Mouse (Mus musculus) gastrocnemius, postnatal 4 days (tissue): ENCODE measurements at regions not wholly inside any gene's neighbourhood (a gene's known extent, or its start where the extent isn't known, plus 50 kb on each side); places are given as distances from the start of the nearest gene placed in this dataset.

Experiments
- DNase-seq, 2 experiments: peaks; one replicate each; pipeline ENCODE4 v3.0.0; 2021 to 2022; ENCODE audit warnings: low spot score in 2 of 2, mixed read lengths in 2 of 2

DNA sequence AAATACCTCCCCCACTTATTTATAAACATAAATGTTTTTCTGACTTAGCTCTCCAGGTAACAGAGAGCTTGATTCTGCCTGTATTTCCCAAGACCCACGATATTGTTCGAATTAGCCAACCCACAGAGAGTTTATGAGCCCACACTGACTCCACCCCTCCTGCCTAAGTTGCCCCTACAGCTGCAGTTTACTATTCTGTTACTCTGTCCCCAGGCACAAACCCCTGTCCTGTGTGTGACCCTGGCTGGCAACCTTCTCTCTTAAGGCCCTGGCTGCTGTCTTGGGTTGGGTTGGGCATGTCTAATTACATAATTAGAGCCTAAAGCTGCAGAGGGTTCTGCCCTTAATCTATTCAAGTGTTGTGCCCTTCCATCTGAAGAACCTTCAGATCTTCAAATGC lies 116.4 kb upstream of the Adra1d start:
- no peak for DNase-seq

DNA sequence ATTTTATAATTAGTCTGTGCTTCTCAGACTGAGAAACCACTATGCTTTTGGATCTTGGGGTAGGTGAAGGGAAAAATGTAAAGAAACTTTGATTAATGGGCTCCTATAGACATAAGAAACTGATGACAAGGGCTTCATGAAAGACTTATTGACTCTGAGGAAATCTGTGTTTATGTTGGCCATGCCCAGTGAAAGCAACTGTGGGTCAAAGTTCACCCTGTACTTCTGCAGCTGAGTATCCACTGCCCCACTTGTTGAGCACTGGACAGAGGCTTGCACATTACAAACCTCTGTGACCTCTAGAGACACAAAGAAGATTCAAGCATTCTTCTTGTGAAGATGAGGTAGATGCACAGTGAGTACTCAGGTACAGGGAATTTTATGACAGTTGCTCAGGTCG lies 114.7 kb upstream of the Adra1d start:
- DNase-seq: no peak

DNA sequence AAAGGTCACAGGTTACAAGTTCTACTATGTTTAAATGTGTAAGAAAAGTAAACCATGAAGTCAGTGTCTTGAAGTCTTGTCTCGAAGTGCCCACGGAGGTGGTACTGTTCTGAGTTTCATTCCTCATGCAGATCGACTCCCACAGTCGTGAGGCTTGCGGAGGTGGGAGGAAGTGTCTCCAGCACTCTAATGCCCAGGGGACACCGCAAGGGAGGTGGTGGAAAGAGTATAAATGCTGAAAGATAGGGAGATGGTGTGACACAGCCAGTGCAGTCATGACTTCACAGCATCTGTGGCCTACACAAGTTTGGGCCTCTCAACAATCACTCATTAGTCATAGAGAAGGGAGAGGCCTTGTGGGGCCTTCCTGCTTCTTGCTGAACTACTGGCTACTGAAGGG lies 112.8 kb upstream of the Adra1d start:
- no peak for DNase-seq

DNA sequence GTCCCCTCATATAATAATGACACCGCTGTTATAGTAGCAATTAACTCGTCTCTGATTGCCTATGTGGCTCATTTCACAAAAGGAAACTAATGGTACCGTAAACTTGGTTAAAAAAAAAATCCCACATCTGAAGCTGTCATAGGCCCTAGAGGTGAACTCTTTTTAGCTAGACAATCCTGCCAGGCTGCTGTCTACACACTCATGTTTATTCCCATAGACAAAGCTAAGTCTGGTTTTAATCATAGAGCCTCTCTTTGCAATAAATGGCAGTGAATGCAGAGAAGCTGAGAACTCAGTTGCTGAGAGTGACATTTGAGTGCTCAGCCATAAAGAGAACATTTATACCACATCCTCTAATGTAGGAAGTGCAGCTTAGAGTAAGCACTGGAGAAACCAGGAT lies 111.3 kb upstream of the Adra1d start:
- no peak for DNase-seq

DNA sequence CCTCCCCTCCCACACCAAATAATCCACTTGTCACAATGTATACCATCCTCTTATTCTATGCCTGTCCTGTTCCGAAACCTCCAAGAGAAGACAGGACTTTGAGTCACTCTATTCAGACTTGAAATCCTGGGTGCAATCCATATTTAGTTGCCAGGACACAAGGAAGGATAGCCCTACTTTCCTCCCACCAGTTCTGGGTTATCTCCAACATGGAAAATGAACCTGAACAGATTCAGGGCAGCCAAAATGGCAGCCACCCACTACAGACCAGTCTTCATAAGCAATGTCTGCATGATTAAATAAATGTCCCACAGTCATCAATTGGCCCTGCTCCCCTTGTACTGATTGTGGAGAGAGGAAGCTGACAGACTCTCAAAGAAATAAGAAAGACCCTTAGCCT lies 110.6 kb upstream of the Adra1d start:
- no peak for DNase-seq

DNA sequence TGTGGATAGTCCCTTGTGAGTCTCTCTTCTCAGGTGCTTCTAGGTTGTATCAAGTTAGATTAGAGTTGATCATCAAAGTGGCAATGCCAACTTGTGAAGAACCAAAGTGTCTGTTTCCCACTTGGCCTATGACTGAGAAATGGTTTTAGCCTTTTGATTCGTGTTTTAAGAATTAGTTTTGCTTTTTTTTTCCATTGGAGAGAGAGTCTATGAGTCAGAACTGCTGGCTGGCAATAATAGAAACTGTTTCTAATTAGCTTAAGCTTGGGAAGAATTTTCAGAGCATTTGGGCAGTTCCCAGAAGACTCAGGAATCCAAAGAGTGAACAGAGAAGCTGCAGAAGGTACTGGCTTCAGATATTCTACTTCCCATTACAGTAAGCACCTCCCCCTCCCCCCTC lies 110.1 kb upstream of the Adra1d start:
- no peak for DNase-seq

DNA sequence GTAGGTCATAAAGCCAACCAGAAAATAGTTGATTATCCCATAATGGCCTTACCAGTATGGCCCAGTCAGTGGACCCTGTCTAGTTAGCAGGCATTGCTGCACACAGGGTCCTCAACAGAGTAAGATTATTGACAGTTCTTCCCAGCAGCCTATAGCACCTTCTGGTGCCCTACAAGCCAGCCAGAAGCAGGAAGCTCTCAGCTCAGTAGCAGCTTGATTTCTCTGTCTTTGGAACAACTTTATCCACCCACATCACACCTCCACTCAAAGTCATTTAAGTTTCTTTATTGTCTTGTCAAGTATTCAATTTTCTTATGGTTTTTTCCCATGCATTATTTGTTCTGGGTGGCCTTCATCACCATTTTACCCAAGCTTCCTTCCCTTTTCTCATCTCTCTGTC lies 108.8 kb upstream of the Adra1d start:
- DNase-seq: no peak

DNA sequence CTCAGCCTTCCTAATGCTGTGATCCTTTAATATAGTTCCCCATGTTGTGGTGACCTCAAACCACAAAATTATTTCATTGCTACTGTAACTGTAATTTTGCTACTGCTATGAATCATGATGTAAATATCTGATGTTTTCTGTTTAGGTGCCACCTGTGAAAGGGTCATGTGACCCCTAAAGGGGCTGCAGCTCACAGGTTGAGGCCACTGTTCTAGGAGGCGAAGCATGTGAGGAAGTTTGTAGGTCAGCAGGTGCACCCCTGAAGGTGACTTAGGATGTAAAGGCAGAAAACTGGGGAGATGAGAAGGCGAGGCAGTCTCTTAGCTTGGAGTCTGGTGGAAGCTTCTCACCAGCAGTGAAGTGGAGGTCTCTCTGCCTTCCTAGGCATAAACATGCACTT lies 105.8 kb upstream of the Adra1d start:
- DNase-seq: no peak

DNA sequence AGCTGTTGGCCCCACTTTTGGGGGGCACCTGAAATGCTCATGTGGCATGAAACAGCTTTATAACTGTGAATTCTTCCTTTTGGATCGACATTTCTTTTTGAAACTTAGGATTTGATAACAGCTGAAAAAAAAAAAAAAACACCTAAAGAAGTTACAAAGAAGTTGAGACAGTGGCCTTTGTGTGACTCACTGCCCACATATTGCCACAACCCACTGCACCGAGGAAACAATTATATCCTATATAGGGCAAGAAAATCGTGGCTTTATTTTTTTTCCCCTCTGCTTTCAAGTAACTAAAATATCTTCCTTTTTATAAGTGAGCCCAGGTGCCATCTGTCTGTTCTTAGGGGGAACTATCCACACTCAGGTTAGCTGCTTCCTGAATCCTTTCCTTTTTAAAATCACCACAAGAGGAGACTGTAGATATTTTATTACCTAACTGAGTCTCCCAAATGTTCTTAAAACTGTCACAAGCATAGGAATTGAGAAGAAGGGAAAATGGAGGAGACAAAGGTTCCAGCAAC lies 104.8 kb upstream of the Adra1d start:
- DNase-seq: no peak

DNA sequence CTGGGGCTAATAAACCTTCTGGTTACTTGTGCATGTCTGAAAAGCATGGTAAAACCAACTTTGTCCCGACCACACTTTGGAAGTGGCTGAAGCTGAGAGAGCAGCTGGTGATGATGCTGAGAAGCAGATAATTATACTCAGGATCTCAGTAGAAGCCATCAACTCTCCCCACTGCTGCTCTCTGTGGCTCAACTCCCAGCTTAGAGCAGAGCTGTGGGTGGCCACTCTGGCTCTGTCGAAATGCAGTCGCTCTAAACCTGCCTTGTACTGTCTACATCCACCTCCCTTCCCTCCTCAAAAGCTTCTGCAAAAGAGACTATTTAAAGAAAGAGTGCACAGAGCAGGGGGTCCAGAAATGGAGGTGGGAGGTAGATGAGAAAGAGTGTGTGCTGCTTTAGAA lies 102.5 kb upstream of the Adra1d start:
- no peak for DNase-seq

DNA sequence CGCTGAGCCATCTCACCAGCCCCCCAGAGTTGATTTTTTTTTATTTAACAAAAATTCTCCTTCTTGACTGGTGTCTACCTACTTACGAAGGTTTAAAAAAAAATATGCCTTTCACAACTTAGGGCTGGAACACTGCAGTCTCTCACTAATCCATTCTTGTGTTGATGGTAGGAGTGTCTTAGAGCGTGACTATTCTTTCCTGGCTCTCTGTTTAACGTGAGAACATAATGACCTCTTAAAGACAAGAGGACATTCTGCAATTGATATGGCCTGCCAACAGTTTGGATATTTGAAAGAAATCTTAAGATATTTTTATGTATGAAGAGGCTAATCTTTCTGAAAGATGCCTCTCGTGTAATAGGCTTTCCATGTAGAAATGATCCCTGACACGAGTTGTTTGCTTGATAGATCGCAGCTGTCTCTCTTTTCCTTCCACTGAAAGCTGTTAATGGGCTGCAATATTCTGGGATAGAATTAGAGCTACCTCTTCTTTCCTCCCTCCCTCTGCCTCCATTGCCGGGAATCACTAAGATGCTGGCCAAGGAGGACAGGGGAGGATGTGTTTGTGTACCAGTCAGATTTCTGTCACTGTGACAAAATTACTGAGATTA lies 101.2 kb upstream of the Adra1d start:
- DNase-seq: no peak

DNA sequence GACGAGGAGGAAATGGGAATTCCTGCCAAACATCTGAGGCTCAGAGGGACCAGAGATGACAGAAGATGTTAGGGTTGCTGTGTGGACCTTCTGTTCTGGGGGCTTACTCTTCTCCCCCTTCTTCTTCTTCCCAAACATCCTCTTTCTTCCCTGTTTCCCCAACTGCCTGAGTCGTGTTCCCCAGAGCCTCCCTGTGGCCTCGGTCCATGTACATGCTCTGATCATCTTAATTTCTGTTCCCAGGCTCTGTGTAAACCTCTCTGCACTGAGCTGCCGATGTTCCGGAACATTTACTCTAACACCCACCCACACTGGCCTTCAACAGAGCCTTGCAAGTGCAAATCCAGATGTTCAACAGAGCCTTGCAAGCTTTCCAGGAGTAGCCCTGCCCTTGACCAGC lies 90.1 kb upstream of the Adra1d start:
- DNase-seq: peak in 1 of 2 experiments; percentile 24

DNA sequence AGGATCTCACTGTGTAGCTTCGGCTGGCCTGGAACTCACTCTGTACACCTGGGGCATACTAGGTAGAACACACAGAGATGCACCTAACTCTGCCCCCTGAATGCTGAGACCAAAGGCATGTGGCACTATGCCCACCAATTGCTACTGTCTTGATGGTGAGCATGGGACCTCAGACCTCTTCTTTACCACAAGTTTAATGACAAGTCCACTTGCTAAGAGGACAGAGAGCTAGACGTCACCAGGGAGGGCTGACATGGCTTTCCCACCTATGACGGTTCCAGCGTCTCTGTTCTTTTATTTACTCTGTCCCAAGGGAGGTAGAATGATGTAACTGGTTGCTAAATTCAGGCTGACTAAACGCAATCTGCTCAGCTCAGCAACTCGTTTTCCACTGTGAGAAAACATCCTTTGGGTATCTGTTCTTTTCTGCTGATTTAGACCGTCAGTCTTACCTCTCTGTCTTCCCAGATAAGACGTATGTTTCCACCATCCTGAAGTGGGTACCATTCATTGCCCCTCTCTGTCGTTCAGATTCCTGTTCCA lies 88.6 kb upstream of the Adra1d start:
- no peak for DNase-seq

DNA sequence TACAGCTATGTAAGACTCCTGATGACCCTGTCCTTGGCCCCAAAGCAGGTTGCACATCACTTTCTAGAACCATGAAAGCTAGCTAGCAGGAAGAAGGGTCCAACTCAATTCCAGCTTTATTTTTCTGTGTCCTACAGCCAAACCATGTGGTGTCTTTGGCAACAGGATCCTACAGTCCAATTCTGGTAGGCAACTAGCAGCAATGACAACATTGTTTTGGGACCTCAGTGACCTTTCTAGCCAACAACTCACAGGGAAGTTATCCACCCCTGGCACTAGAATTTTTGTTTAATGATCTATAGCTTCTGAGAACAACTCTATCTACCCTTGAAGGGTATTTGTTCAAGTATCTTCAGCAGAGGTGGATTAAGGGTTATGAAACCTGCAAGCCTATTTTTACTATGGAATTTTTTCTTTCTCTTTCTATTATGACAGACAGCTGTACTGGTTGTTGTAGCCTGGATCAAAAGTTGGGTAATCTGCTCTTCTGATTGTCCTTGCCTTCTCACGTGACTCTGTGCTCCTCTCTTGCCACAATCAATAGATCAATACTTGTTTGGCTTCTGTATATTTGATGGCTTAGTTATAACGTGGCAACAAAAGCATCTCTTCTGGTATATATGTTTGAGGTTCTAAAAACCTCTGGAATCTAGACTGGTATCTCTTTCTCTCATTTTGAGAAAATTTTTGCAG lies 82.2 kb upstream of the Adra1d start:
- DNase-seq: no peak

DNA sequence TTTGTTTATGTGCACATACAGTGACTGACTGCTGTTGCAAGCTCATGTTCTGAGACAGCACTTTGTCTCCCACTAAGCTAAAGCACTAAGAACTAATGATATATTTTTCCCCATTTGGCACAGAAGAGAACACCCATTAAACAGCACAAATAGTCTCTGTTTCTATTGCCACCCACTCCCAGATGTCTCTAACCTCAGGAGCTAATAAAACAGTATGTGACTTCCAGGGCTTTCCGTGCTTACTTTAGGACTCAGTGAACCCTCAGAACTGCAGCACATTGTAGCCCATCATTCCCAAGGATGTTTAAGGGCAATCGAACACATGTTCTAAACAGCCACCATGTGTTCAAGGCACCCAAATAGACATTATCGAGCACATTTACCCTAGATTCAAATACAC lies 80.4 kb upstream of the Adra1d start:
- no peak for DNase-seq

DNA sequence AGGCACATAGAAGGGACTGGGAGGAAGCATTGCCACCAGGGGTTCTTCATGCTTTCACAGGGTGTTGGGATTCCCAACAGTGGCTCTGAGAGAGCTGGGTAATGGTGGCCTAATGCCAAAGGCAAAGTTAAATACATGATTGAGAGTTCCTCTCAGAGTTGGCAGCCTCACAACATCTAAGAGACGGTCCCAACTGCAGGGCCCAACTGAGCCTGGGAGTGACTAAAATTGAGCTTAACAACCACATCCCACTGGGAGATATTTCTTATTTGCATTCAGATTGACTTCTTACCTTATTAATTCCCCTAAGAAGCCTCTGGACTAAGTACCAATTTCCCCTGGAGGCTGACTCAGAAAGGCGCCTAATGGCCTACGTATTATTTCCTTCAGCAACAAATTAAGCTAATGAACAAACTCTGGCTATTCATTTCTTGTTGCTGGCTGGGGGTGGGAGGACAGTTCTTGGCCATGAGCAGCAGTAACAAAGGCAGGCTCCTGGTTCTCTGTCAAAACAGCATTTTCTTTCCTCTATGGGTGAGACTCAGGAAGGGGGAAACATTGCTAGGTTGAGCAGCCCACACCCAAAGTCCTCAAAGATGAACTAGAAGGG lies 77.0 kb upstream of the Adra1d start:
- no peak for DNase-seq

DNA sequence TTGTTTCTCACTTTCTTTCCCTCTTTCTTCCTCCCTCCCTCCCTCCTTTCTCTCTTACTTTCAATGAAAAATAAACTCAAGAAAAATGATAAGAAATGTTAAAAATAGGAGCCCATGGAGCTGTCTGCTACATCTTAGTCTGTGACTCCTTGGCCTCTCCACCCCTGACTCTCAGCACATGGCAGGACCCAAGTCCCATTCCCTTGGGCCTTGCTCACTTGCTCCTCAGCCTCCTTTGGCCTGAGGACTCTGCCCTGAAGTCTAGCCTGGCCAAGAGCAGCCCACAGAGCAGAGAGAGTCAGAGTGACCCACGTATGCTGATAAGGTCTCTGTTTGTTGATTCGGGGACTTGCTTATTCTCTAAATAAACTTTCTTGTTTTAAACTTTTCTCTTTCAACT lies 73.7 kb upstream of the Adra1d start:
- DNase-seq: no peak

DNA sequence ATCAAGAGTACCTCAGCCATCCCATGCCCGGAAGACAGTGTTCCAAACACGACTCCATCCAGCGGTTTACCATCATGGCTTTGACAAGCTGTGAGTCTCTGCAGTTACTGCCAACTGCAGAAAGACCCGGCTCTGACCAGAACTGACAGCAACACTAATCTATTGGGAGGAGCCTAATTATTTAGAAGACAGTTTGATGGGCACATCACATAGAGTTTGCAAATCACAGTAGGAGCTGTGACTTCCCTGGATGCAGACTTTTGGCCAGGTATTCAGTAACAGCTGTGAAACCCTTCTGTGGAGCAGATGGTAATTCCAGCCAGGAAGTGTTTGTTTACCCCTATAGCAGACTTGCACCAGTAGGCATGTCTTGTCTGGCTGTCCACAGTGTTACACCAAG lies 55.8 kb upstream of the Adra1d start:
- DNase-seq: no peak

DNA sequence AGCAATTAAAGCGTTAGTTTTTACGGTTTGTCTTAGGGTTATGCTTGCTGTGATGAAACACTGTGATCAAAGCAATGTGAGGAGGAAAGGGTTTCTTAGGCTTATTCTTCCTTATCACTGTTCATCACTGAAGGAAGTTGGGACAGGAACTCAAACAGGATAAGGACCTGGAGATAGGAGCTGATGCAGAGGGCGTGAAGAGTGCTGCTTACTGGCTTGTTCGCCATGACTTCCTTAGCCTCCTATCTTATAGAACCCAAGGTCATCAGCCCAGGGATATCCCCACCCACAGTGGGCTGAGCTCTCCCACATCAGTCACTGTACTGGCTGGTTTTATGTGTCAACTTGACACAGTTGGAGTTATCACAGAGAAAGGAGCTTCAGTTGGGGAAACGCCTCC lies 50.4 kb upstream of the Adra1d start:
- DNase-seq: no peak
